Mouse (Mus musculus): Measurements from ENCODE around the gene Efcab7. TPM values are rescaled to one million over a fixed set of nuclear protein-coding genes. Genes with fewer than 3 reads are reported as not detected.

The Efcab7 gene
- polyA plus RNA-seq, 1 experiment from 2014 or later, result 19.3 TPM

DNA sequence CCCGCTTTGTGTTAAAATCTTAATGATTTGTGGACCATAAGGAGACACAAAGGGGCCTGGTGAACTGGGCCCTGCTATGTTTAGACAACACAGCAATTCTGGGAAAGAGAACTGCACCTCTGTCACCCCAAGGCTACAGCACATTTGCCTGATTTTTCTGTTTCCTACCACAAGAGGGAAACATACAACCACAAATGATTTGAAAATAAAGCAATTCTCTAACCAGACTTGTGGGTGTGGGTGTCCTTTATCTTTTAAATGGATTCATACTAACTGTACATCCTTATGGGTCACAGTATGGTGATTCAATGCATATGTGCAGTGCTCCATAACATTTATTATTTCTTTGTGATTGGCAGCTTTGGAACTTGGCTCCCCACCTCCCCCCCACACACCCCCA lies 118.2 kb downstream of the Efcab7 start:
- Histone ChIP-seq H3K4me3 (no peak overlapping the region), H3K4me2 (no peak overlapping the region), H3K9me3 (no peaks in the 10 kb centered on the region), H3K36me3 (no peaks in the 10 kb centered on the region), H3K4me1 (no peaks in the 10 kb centered on the region), H3K9ac (no peak overlapping the region), H3K27me3 (no peaks in the 10 kb centered on the region), H3K27ac (no peak overlapping the region)
- no peak for ATAC-seq (ENCODE audit: insufficient number of reproducible peaks, low FRiP score, low TSS enrichment, low read depth)
- 70% methylated on average over 1 of the region's 1 CpGs for WGBS

DNA sequence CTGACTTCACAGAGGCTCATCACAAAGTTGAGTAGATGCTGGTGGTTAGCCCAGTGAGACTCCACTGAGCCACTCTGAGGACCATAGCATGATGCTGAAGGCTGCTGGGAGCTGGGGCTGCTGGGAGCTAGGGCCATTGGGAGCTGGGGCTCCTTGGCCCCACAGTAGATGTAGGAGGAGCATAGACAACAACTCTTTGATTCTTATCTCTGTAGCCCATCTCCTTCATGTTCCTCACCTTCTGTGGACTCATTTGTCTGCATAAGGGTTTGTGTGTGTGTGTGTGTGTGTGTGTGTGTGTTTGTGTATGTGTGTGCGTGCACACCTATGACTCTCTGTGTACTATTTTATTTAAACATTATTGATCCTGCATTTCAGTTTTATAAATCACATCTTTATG lies 118.9 kb downstream of the Efcab7 start:
- Histone ChIP-seq H3K9ac (no peak overlapping the region), H3K27me3 (no peaks in the 10 kb centered on the region), H3K4me2 (no peak overlapping the region), H3K36me3 (no peaks in the 10 kb centered on the region), H3K4me3 (no peak overlapping the region), H3K4me1 (0 out of 2 replicates have a peak, but pooled peaks cover 1% of the 10 kb centered on the region), H3K27ac (no peak overlapping the region), H3K9me3 (no peaks in the 10 kb centered on the region)
- 90% methylated on average over 1 of the region's 1 CpGs for WGBS
- no peak for ATAC-seq (ENCODE audit: insufficient number of reproducible peaks, low FRiP score, low TSS enrichment, low read depth)

DNA sequence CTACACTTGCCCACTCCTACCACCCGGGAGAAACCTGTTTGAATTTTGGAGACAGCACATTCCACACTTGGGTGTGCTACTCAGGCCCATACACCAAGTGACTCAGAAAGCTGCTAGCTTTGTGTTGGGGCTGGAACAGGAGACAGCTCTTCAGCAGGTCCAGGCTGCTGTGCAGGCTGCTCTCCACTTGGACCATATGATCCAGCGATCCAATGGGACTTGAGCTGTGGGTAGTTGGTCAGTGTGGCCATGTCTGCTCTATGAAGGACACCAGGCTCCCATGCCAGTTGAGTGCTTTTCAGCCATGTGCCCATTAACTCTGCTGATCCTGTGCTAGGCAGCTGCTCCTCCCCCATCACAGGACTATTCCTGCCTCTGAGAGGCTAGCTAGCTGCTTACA lies 124.9 kb downstream of the Efcab7 start:
- Histone ChIP-seq H3K4me1 (peaks cover 12% of the 10 kb centered on the region; the same call in 1 of the 2 replicates), H3K9me3 (no peaks in the 10 kb centered on the region), H3K4me3 (no peak overlapping the region), H3K36me3 (no peaks in the 10 kb centered on the region), H3K9ac (no peak overlapping the region), H3K4me2 (no peak overlapping the region), H3K27me3 (no peaks in the 10 kb centered on the region), H3K27ac (no peak overlapping the region)
- WGBS, result 83% methylated on average over 2 of the region's 2 CpGs
- no peak for ATAC-seq (ENCODE audit: insufficient number of reproducible peaks, low FRiP score, low TSS enrichment, low read depth)

DNA sequence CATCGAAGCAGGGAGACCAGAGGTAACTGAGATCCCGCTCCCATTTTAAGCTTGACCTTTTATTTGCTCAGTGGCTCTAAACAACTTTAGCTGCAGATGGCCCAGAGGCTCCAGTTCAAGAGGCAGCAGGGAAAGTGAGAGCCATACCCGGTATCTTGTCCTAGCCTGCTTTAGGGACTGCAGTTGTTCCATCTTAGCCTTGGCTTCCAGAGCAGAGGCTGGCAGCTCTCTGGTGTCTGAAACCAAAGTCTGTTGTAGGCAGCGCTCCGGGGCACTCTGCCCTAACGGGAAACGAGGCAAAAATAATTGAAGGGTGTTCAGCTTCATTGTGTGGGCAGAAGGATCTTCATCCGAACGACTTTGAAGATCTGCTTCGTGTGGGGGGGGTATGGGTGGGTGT lies 126.4 kb downstream of the Efcab7 start:
- no peaks in the 10 kb centered on the region for H3K27me3 ChIP-seq
- H3K36me3 ChIP-seq, result no peaks in the 10 kb centered on the region
- no peaks in the 10 kb centered on the region for H3K9me3 ChIP-seq
- H3K27ac ChIP-seq, result no peak overlapping the region
- 86% methylated on average over 10 of the region's 10 CpGs for WGBS
- no peak overlapping the region for H3K4me3 ChIP-seq
- peaks cover 12% of the 10 kb centered on the region; the same call in 1 of the 2 replicates for H3K4me1 ChIP-seq
- no peak overlapping the region for H3K4me2 ChIP-seq
- ATAC-seq (ENCODE audit: insufficient number of reproducible peaks, low FRiP score, low TSS enrichment, low read depth), result no peak
- no peak overlapping the region for H3K9ac ChIP-seq

GRCm38 (mm10) chr4:99957186-99957585 lies 128.2 kb downstream of the Efcab7 start:
- H3K4me3 ChIP-seq, result no peak overlapping the region
- 92% methylated on average over 4 of the region's 4 CpGs for WGBS

GRCm38 (mm10) chr4:99958084-99958815 lies 129.3 kb downstream of the Efcab7 start:
- Histone ChIP-seq H3K4me3 (no peak overlapping the region), H3K4me2 (no peak overlapping the region), H3K36me3 (no peaks in the 10 kb centered on the region), H3K9ac (no peak overlapping the region), H3K27me3 (no peaks in the 10 kb centered on the region), H3K27ac (no peak overlapping the region), H3K4me1 (peaks cover 9% of the 10 kb centered on the region; the same call in 1 of the 2 replicates), H3K9me3 (no peaks in the 10 kb centered on the region)
- no peak for ATAC-seq (ENCODE audit: insufficient number of reproducible peaks, low FRiP score, low TSS enrichment, low read depth)
- 78% methylated on average over 7 of the region's 7 CpGs for WGBS

More at GRCm38 (mm10) chr4:99957186-99957585, 128.2 kb downstream of the Efcab7 start:
- Histone ChIP-seq H3K9ac (no peak overlapping the region), H3K27ac (no peak overlapping the region), H3K4me2 (no peak overlapping the region), H3K27me3 (no peaks in the 10 kb centered on the region), H3K36me3 (no peaks in the 10 kb centered on the region), H3K4me1 (peaks cover 12% of the 10 kb centered on the region; the same call in 1 of the 2 replicates), H3K9me3 (no peaks in the 10 kb centered on the region)
- ATAC-seq (ENCODE audit: insufficient number of reproducible peaks, low FRiP score, low TSS enrichment, low read depth), result no peak

- no peak overlapping the region for H3K9ac ChIP-seq
- H3K4me1 ChIP-seq, result no peaks in the 10 kb centered on the region
- 88% methylated on average over 3 of the region's 3 CpGs for WGBS
- no peaks in the 10 kb centered on the region for H3K9me3 ChIP-seq
- no peaks in the 10 kb centered on the region for H3K27me3 ChIP-seq
- H3K27ac ChIP-seq, result no peak overlapping the region
- H3K4me3 ChIP-seq, result no peak overlapping the region
- no peak overlapping the region for H3K4me2 ChIP-seq
- ATAC-seq (ENCODE audit: insufficient number of reproducible peaks, low FRiP score, low TSS enrichment, low read depth), result no peak
- H3K36me3 ChIP-seq, result peaks cover 8% of the 10 kb centered on the region; the same call in 1 of the 2 replicates
Observed at GRCm38 (mm10) chr4:99959308-99959707, 130.3 kb downstream of the Efcab7 start.

Other genes with a start within 250 kb of the Efcab7 start
- 0.72 and 1.1 TPM in 2 replicates for gene Foxd3, start 172.9 kb upstream of the Efcab7 start, polyA plus RNA-seq (2015; fragmentation: Nextera tagmentation; extraction: Ambion mirVana)
- 17.0 and 17.9 TPM in 2 replicates for gene Alg6, start 113.5 kb upstream of the Efcab7 start, polyA plus RNA-seq (2015; fragmentation: Nextera tagmentation; extraction: Ambion mirVana)
- 57.6 and 80.7 TPM in 2 replicates for gene Pgm1, start 100.2 kb downstream of the Efcab7 start, polyA plus RNA-seq (2015; fragmentation: Nextera tagmentation; extraction: Ambion mirVana)
- 26.4 and 29.0 TPM in 2 replicates for gene Itgb3bp, start 100.6 kb downstream of the Efcab7 start, polyA plus RNA-seq (2015; fragmentation: Nextera tagmentation; extraction: Ambion mirVana)